Mouse (Mus musculus): Measurements from ENCODE around the gene Rab25.

Gene Rab25

DNA sequence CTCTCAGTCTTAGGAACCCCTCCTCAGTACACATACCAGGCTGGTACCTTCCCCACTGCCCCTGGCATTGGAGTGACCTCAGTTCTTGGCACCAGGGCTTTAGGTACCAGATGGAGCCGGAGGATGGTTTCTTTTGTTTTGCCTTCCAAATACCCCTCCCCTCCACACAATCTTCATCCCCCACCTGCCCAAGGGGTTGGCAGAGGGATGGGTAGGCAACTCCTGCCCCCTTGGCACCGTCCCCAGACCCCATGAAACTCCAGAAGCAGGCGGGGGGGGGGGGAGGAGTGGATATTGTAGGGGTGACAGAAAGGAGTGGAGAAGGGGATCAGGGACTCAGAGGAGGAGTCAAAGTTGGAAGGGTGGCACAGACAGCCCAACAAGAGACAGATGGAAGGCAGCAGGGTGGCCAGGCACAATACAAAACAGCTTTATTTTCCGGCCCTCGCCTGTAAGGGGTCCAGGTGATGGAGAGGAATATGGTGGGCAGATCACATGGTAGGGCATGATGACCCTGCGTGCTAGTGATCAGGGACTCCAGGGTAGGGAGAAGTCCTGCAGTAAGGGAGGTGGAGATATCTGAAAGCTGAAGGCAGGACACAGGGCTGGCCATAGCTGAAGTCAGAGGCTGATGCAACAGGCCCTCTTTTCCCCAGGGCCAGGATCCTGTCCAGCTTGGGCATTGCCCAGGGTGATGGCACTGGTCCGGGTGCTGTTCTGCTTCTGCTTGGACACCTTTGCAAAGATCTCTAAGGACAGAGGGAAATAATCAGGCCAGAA, 6.3 kb downstream of the Rab25 start:
- no peak for DNase-seq (ENCODE audit: low read depth)

DNA sequence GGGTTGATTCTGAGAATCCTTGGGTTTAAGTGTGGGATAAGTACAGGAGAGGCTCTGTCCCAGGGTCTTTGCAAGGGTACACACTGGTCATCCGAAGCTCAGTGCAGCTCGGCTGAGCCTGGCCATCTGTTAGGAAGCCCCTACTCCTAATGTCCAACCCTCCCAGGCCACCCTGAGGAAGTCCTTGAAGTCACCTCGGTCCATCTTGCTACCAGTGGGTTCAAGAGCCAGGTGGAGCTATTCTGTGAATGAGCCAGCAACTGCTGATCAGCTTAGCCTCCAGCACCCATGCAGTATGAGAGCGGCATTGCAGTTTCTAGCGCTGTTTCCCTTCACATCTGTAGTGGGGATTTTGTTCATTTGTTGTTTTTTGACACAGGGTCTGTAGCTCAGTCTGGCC, 8.0 kb downstream of the Rab25 start:
- DNase-seq (ENCODE audit: low read depth) = no peak

DNA sequence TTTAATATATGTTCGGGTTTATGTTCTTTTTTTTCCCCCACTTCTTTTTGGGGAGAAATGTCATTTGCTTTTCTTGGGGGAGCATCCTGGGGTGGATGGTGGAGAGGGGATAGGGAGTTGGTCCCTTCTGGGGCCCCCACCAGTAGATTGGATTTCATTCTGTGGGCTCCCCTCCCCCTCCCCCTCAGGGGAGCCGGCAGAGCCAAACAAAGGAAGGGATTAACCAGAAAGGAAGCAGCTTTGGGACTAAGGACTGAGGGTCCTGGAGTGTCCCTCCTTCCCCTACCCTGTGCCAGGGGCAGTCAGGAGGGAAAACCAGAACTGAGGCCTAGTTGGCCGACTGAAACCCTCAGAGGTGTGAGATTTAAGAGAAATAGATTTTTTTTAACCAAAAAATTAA, 8.7 kb downstream of the Rab25 start:
- no peak for DNase-seq (ENCODE audit: low read depth)

DNA sequence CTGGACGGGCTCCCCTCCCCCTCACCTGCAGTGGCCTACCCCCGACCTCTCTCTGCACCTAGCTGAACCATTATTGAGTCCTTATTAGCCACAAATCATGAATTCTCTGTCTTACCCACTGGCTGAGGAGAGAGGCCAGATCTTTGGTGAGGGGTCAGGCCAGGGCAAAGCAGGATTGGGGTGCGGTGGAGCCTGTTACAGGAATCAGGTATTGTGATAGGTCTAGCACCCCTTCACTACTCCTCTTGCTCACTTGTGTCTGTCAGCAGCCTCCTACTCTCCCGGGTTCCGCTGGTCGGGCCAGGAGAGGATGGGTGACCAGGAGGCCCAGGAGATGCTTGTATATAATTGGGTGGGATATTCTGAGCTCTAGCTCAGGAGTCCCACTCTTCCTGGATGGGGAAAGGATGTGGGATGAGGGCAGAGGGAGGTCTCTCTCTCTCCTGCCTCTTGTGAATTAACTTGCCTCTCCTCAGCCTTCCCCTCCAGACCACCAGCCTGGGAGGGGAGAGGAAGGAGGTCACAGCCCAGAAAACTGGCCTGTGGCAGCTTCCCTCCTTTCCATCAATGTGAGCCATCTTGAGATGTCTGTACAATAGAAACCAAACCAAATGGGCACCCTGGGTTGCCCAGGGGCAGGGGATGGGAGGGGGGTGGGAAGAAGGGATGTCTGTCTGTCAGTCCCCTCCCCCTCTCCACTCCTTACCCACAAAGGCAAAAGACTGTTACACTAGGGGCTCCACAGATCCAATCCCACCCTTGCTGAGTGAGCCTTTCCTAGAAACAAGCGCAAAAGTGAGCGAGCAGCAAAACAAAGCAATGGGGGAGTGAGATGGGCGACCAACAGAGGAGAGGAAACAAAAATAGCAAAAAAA, 9.6 kb downstream of the Rab25 start:
- no peak for DNase-seq (ENCODE audit: low read depth)

DNA sequence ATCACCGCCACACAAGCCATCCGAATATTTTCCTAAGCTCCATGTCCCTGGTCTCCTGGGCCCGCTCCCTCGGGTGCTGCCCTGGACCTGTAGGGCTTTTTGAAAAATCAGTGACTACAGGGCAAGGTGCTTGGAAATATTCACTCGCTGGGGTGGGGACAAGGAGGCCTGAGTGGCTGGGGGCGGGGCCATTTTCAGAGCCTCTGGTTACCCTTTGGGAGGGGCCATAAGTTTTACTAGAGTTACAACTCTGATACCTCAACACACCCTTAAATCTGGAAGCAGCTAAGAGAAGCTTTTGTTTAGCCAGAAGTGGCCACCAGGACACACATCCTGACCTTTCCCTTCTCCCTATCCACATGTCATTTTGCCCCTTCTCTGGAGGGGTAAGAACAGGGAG, 11.0 kb downstream of the Rab25 start:
- no peak for DNase-seq (ENCODE audit: low read depth)

DNA sequence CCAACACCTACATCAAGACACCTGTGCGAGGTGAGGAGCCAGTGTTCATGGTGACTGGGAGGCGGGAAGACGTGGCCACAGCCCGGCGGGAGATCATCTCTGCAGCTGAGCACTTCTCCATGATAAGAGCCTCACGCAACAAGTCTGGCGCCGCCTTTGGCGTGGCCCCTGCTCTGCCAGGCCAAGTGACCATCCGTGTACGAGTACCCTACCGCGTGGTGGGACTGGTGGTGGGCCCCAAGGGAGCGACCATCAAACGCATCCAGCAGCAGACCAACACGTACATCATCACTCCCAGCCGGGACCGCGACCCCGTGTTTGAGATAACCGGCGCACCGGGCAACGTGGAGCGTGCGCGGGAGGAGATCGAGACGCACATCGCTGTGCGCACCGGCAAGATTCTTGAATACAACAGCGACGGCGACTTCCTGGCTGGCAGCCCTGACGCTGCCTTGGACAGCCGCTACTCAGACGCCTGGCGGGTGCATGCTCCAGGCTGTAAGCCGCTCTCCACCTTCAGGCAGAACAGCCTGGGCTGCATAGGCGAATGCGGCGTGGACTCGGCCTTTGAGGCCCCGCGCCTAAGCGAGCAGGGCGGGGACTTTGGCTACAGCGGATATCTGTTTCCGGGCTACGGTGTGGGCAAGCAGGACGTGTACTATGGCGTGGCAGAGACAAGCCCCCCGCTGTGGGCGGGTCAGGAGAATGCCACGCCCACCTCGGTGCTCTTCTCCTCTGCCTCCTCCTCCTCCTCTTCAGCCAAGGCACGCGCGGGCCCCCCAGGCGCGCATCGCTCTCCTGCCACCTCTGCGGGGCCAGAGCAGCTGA, 11.8 kb downstream of the Rab25 start:
- no peak for DNase-seq (ENCODE audit: low read depth)

DNA sequence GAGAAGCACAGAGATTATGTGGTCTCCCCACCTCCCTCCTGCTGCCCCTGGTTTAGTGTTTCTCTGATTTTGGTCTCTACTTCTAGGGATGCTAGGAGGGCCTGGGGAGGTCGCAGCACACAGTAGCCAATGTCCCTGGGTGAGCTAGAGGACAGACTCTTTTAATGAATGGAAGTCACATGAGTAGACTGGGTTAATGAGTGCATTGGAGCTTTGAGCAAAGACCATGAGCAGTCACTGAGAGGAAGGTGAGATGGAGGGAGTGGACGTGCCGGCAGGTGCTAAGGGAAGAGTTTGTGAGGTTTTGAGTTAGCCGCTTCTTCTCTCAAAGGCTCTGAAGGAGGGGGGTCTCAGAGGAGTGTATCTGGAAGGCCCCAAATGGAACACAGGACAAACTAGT, 12.6 kb downstream of the Rab25 start:
- DNase-seq (ENCODE audit: low read depth) = no peak

DNA sequence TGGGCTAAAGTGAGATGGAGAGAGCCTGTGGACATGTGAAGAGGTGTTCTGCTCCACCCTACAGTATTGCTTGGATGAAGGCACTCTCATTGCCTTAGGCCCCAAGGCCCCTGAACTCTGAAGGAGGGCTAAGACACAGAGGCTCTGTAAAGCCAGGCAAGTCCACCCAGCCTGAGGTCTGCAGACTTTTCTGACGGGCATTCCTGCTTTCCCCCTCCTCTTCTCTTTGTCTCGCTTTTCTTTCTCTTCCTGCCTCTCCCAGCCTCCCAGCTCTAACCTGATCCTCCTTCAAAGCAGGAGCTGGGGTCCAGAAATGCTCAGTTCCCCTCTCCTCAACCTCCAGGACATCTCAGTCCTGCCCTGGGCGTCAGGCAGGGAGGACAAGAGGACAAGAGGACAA, 13.1 kb downstream of the Rab25 start:
- DNase-seq (ENCODE audit: low read depth) = no peak

DNA sequence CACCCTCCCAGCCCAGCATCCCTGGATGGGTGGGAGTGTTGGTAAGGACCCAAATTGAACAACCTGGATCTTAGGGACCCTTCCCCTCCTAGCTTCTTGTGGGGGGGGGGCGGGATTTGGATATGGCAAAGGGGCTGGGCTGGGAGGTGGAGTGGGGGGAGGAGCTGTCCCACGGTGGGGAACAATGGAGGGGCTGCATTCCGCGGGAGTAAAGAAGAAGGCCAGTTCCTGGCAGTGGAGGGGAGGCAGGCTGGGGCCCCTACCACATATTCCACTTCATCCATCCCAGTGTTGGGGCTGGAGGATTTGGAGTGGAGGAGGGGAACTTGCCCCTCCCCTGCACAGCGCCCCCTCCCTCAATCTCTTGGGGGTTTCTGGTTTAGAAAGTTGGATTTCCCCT, 14.4 kb downstream of the Rab25 start:
- DNase-seq (ENCODE audit: low read depth) = no peak

DNA sequence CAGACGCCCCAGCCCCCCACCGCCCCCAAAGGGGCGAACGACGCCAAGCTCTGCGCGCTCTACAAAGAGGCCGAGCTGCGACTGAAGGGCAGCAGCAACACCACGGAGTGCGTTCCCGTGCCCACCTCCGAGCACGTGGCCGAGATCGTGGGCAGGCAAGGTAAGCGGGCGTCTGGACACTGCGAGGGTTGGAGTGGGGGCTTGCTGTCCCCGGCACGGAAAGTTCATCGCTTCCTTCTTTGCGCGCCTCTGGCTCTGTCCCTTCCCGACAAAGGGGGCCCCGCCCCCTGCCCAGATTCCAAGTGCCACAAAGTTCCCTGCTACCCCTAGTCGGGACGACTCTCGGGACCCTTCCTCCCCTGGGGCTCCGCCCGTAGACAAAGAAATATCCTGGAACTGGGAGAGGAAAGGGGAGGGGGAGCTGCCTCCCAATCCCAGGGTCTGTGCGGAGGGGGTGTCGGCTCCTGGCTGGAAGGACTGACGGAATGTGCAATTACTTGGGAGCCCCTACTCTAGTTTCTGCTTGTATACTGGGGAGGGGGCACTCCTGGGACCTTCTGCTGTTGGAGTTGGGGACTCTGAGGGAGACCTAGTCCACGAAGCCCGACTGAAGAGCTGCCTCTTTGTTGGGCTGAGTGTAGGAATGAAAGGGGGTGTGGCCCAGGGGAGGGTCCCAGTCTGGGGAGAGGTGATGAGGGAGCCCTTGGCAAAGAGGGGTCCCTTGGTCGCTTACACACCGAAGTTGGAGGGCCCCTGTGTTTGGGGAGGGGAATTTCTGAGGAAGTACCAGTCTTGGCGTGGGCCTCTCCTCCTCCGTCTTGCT, 15.2 kb downstream of the Rab25 start:
- DNase-seq (ENCODE audit: low read depth) = peak; percentile 34

DNA sequence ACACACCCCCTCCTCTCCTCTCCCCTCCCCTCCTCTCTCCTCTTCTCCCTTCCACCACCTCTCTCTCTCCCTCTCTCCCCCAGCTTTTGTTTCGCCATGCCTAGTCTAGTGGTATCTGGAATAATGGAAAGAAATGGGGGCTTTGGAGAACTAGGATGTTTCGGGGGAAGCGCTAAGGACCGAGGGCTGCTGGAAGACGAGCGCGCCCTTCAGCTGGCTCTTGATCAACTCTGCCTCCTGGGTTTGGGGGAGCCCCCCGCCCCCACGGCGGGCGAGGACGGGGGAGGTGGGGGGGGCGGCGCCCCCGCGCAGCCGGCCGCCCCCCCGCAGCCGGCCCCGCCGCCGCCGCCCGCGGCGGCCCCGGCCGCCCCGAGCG, 15.8 kb downstream of the Rab25 start, which contains the start of gene Mex3a:
Gene Mex3a, plus strand, starts transcription at position 97 of the 376 bp plus-strand sequence.
- DNase-seq (ENCODE audit: low read depth) = peak; percentile 25

DNA sequence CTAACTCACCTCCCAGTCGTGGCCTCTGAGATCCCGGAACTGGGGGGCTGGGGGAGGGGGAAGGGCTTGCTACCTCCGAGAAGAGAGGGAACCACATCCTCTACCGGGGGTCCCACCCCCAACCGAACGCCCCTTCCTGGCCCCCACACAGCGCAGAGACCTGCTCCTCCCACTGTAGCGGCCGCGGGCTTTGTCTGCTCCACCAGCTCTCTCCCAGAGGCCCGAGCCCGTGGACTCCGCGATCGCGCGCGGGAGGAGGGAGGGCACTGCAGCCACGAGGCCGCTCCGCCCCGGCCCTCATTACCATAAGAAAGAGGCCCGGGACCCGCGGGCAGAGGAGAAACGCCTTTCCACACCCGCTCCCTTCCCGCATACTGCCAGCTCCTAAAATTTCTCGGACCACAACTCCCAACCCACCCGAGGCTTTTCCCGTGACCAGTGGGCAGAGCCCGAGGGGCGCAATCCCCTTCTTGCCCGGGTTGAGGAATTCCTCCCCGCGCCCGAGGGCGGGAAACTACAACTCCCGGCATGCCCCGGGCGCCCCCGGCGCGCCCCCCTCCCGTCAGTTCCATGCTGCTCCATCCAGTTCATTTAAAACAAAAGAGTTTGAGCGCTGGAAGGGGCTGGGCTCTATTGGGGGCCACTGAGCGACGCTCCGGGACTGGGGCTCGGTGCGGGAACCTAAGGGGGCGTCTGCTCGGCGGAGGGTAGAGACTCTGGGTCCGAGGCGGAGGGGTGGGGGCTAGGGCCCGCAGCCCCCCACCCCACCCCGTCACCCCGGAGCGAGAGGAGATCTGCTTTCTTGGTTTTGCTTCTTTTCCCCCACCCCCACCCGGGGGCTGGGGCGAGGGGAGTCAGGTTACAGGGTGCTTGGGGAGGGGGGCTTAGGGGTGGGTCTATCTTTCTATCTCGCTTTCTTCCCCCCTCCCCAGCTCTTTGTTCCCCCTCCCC, 16.5 kb downstream of the Rab25 start:
- DNase-seq (ENCODE audit: low read depth) = peak; percentile 89

DNA sequence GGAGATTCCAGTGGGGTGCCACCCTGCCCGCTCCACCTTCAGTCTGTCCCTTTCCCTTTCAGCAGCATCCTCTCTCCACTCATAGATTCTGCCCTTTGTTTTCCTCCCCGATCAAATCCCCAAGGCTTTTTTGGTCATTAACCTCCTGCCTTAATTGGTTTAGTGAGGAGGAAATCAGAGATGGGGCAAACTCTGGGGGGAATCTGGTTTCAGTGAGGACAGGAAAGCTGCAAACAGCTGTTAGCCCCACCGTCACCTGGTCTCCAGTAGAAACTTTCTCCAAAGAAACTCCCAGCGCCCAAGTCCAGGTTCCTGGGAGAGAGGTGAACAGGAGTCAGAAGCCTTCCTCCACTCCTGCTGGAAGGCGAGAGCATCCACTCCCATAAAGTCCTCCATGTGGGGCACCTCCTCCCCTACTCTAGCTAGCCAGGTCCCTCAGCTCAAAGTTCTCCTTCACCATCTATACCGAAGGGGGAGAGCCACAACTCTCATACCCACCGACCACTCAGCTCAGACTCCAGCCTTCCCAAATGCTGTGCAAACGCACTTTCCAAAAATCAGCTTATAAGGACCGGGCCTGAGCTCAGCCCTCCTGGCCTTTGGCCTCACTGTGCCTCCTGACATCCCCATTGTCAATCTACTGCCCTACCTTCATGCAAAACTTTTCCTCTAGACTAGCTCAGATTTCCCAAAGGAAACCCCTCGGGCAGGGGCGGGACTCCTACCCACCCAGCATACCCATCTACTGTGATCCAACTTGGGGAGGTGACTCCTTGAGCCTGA, 17.8 kb downstream of the Rab25 start:
- DNase-seq (ENCODE audit: low read depth) = peak; percentile 31

DNA sequence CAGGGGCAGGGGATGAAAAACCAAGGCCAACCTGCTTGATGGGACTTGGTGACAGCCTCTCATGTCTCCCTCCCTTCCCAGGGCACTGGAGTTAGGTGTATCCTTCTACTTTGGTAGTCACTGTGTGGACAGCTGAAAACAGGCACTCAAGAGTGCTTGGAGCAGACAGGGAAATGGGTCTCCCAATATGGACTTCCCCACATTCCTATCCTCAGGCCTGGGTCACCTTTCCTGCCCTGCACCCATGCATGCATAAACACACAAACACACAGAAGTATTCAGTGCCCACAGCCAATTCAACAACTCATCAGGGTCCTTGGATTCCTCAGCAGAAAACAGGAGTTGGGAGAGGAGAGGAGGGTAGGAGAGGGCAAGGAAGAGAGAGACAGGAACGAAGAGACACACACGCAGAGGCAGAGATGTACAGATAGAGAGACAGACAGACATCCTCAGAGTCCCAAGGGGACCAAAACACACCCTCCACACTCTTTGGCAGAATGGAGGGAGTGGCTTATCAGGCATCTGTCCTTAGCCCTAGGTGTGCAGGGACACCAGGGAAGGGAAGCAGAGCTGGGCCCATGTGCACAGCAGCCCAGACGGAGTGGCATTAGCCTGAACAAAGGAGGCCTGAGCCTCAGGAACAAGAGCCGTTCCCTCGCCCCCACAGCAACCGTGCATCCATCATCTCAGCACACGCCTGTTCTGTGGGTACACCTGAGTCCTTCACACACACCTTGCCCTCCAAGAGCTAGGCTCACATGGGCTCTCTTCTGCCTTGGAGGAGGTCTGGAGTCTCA, 18.7 kb downstream of the Rab25 start:
- no peak for DNase-seq (ENCODE audit: low read depth)

DNA sequence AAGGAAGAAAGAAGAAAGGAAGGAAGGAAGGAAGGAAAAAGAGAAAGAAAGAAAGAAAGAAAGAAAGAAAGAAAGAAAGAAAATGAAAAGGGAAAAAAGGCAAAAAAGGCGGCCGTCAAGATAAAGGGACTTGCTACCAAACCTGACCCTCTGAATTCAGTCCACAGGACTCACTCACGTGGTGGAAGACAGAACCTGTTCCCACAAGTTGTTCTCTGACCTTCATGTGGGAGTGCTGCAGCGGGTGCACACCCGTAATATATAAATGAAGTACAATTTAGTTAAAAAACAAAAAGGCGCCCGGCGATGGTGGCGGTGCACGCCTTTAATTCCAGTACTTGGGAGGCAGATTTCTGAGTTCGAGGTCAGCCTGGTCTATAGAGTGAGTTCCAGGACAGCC, 19.5 kb downstream of the Rab25 start:
- DNase-seq (ENCODE audit: low read depth) = no peak

DNA sequence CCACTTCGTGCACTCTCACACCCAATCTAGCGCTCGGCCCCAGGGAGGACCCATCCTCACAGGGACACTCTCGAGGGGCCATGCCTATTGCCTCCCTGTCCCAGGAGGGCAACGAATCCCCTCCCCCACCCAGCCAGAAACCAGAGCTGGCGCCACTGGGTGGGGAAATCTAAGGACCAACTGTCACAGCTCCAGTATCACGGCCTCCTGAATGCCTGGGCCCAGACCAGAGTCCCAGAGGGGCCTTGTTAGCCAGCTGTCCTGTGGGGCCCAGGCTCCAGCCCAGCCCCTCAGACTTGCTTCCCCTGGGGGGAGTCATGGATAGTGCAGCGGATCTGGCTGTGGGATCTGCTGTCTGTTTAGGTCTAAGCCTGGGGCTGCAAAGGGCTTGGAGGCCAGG, 20.5 kb downstream of the Rab25 start:
- no peak for DNase-seq (ENCODE audit: low read depth)

DNA sequence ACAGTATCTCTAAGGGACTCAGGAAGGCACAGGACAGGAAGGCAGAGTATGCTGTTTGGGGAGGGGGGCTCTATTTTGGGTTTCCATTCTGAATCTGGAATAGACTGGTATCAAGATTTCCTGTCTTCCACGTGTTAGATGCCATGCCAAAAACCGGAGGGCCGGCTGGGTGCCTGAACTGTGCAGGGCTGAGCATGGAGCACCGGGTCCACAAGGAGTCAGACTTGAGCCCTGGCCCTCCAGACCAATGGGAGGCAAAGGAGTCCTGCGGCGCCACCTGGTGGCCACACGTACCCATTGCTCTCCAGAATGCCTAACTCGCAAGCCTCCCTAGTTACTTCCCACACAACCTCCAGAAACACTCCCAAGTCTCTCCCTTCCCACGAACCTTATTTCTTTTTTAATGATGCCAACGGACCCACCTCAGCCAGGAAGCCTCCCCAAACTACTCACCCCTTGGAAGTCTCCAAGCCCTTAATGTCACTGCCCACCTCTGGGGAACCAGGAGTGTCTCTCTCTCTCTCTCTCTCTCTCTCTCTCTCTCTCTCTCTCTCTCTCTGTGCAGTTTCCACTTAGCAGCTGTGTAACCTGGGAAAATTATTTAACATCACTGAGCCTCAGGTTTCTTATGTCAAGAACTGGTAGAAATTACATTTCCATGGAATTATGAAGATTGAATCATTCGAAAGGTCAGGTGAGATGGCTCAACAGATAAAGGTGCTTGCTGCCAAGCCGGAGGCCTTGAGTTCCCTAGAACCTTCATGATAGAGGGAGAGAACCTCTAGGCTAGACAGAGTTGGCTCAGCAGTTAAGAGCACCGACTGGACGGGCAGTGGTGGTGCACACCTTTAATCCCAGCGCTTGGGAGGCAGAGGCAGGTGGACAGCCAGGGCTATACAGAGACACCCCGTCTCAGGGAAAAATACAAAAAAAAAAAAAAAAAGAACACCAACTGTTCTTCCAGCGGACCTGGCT, 21.7 kb downstream of the Rab25 start:
- peak; percentile 96 for DNase-seq (ENCODE audit: low read depth)

DNA sequence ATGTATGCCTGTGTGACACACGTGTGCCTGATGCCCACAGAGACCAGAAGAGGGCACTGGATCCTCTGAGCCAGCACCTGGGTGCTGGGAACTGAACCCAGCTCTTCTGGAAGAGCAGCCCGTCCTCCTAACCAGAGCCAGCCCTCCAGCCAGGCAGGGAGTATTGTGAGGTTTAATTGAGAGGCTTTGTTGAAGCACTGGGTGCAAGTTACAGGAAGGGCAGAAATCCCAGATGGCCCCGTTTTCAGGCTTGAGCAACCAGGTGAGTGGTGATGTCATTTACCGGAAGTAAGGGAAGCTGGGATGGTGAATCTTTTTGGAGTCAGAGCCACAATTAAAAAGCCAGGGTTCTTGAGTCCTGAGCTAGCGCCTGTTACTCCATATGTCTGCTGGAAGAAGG, 23.1 kb downstream of the Rab25 start:
- no peak for DNase-seq (ENCODE audit: low read depth)
